Mouse (Mus musculus): Measurements from ENCODE around the gene Smg1. TPM values are rescaled to one million over a fixed set of nuclear protein-coding genes. Genes with fewer than 3 reads are reported as not detected.

Smg1 gene
- polyA plus RNA-seq, 1 experiment from 2014 or later, result 17.4 TPM

GRCm38 (mm10) chr7:118113541-118114297 is 129.8 kb downstream of the Smg1 start:
- H3K9ac ChIP-seq (ENCODE audit: low read length), result no peak overlapping the region
- H3K36me3 ChIP-seq (ENCODE audit: control insufficient read depth, insufficient read depth, low read length), result peaks cover 16% of the 10 kb centered on the region; the same call in 1 of the 2 replicates
- peaks cover 11% of the 10 kb centered on the region for H3K4me1 ChIP-seq (ENCODE audit: control insufficient read depth, insufficient read depth, low read length)
- no peaks in the 10 kb centered on the region for H3K9me3 ChIP-seq (ENCODE audit: control insufficient read depth, low read length)
- DNase-seq (ENCODE audit: low spot score, missing footprints) (peak; percentile 81), ATAC-seq (ENCODE audit: low FRiP score) (no peak)
- H3K27me3 ChIP-seq (ENCODE audit: control insufficient read depth, insufficient read depth, low read length), result no peaks in the 10 kb centered on the region
- peak overlapping the region; percentile 62 for H3K4me2 ChIP-seq
- H3K27ac ChIP-seq (ENCODE audit: low read depth, low read length), result no peak overlapping the region
- peak overlapping the region; percentile 87 for H3K4me3 ChIP-seq (ENCODE audit: low read depth, low read length)
- 72% methylated on average over 5 of the region's 5 CpGs for WGBS

GRCm38 (mm10) chr7:118111128-118111527 is 132.3 kb downstream of the Smg1 start:
- no peak overlapping the region for H3K9ac ChIP-seq (ENCODE audit: low read length)
- 88% methylated on average over 3 of the region's 3 CpGs for WGBS
- H3K4me2 ChIP-seq, result no peak overlapping the region
- ATAC-seq (ENCODE audit: low FRiP score) (no peak), DNase-seq (ENCODE audit: low spot score, missing footprints) (peak; percentile 78)
- H3K27ac ChIP-seq (ENCODE audit: low read depth, low read length), result no peak overlapping the region
- peaks cover 11% of the 10 kb centered on the region for H3K4me1 ChIP-seq (ENCODE audit: control insufficient read depth, insufficient read depth, low read length)
- H3K9me3 ChIP-seq (ENCODE audit: control insufficient read depth, low read length), result no peaks in the 10 kb centered on the region
- H3K4me3 ChIP-seq (ENCODE audit: low read depth, low read length), result no peak overlapping the region
- H3K27me3 ChIP-seq (ENCODE audit: control insufficient read depth, insufficient read depth, low read length), result no peaks in the 10 kb centered on the region
- peaks cover 29% of the 10 kb centered on the region; the same call in 1 of the 2 replicates for H3K36me3 ChIP-seq (ENCODE audit: control insufficient read depth, insufficient read depth, low read length)

GRCm38 (mm10) chr7:118107671-118108070 is 135.8 kb downstream of the Smg1 start:
- WGBS, result 53% methylated on average over 1 of the region's 1 CpGs
- DNase-seq (ENCODE audit: low spot score, missing footprints), result peak; percentile 59
- Histone ChIP-seq H3K9me3 (ENCODE audit: control insufficient read depth, low read length) (no peaks in the 10 kb centered on the region), H3K4me1 (ENCODE audit: control insufficient read depth, insufficient read depth, low read length) (no peaks in the 10 kb centered on the region), H3K9ac (ENCODE audit: low read length) (no peak overlapping the region), H3K4me3 (ENCODE audit: low read depth, low read length) (no peak overlapping the region), H3K27ac (ENCODE audit: low read depth, low read length) (no peak overlapping the region), H3K36me3 (ENCODE audit: control insufficient read depth, insufficient read depth, low read length) (peaks cover 26% of the 10 kb centered on the region; the same call in 1 of the 2 replicates), H3K27me3 (ENCODE audit: control insufficient read depth, insufficient read depth, low read length) (no peaks in the 10 kb centered on the region), H3K4me2 (no peak overlapping the region)
- no peak for ATAC-seq (ENCODE audit: low FRiP score)

GRCm38 (mm10) chr7:118104458-118105052 is 138.9 kb downstream of the Smg1 start:
- H3K4me3 ChIP-seq (ENCODE audit: low read depth, low read length), result no peak overlapping the region
- no peak overlapping the region for H3K27ac ChIP-seq (ENCODE audit: low read depth, low read length)
- ATAC-seq (ENCODE audit: low FRiP score) (no peak), DNase-seq (ENCODE audit: low spot score, missing footprints) (no peak)
- no peak overlapping the region for H3K4me2 ChIP-seq
- no peaks in the 10 kb centered on the region for H3K9me3 ChIP-seq (ENCODE audit: control insufficient read depth, low read length)
- 83% methylated on average over 5 of the region's 5 CpGs for WGBS
- H3K36me3 ChIP-seq (ENCODE audit: control insufficient read depth, insufficient read depth, low read length), result peaks cover 19% of the 10 kb centered on the region; the same call in 1 of the 2 replicates
- no peaks in the 10 kb centered on the region for H3K4me1 ChIP-seq (ENCODE audit: control insufficient read depth, insufficient read depth, low read length)
- no peaks in the 10 kb centered on the region for H3K27me3 ChIP-seq (ENCODE audit: control insufficient read depth, insufficient read depth, low read length)
- no peak overlapping the region for H3K9ac ChIP-seq (ENCODE audit: low read length)

- H3K4me1 ChIP-seq (ENCODE audit: control insufficient read depth, insufficient read depth, low read length), result no peaks in the 10 kb centered on the region
- peak; percentile 39 for ATAC-seq (ENCODE audit: low FRiP score)
- no peak overlapping the region for H3K27ac ChIP-seq (ENCODE audit: low read depth, low read length)
- H3K36me3 ChIP-seq (ENCODE audit: control insufficient read depth, insufficient read depth, low read length), result peaks cover 13% of the 10 kb centered on the region; the same call in 1 of the 2 replicates
- H3K9me3 ChIP-seq (ENCODE audit: control insufficient read depth, low read length), result no peaks in the 10 kb centered on the region
- H3K9ac ChIP-seq (ENCODE audit: low read length), result no peak overlapping the region
- DNase-seq (ENCODE audit: low spot score, missing footprints), result peak; percentile 85
- H3K4me2 ChIP-seq, result no peak overlapping the region
- no peak overlapping the region for H3K4me3 ChIP-seq (ENCODE audit: low read depth, low read length)
- no peaks in the 10 kb centered on the region for H3K27me3 ChIP-seq (ENCODE audit: control insufficient read depth, insufficient read depth, low read length)
- WGBS, result 49% methylated on average over 5 of the region's 5 CpGs
Observed at GRCm38 (mm10) chr7:118103462-118104379, 139.7 kb downstream of the Smg1 start.

GRCm38 (mm10) chr7:118102678-118103461 is 140.6 kb downstream of the Smg1 start:
- H3K36me3 ChIP-seq (ENCODE audit: control insufficient read depth, insufficient read depth, low read length), result peaks cover 5% of the 10 kb centered on the region; the same call in 1 of the 2 replicates
- no peak overlapping the region for H3K9ac ChIP-seq (ENCODE audit: low read length)
- no peaks in the 10 kb centered on the region for H3K9me3 ChIP-seq (ENCODE audit: control insufficient read depth, low read length)
- peak; percentile 60 for ATAC-seq (ENCODE audit: low FRiP score)
- no peak overlapping the region for H3K4me3 ChIP-seq (ENCODE audit: low read depth, low read length)
- H3K4me2 ChIP-seq, result no peak overlapping the region
- H3K4me1 ChIP-seq (ENCODE audit: control insufficient read depth, insufficient read depth, low read length), result no peaks in the 10 kb centered on the region
- no peak overlapping the region for H3K27ac ChIP-seq (ENCODE audit: low read depth, low read length)
- DNase-seq (ENCODE audit: low spot score, missing footprints), result peak; percentile 82
- WGBS, result 45% methylated on average over 4 of the region's 4 CpGs
- no peaks in the 10 kb centered on the region for H3K27me3 ChIP-seq (ENCODE audit: control insufficient read depth, insufficient read depth, low read length)

GRCm38 (mm10) chr7:118102231-118102630 is 141.2 kb downstream of the Smg1 start:
- no peak for ATAC-seq (ENCODE audit: low FRiP score)

GRCm38 (mm10) chr7:118097615-118098014 is 145.9 kb downstream of the Smg1 start:
- no peak overlapping the region for H3K9ac ChIP-seq (ENCODE audit: low read length)
- H3K9me3 ChIP-seq (ENCODE audit: control insufficient read depth, low read length), result no peaks in the 10 kb centered on the region
- no peak overlapping the region for H3K4me2 ChIP-seq
- ATAC-seq (ENCODE audit: low FRiP score), result no peak
- H3K36me3 ChIP-seq (ENCODE audit: control insufficient read depth, insufficient read depth, low read length), result no peaks in the 10 kb centered on the region
- DNase-seq (ENCODE audit: low spot score, missing footprints), result no peak
- H3K4me3 ChIP-seq (ENCODE audit: low read depth, low read length), result no peak overlapping the region
- 73% methylated on average over 7 of the region's 7 CpGs for WGBS
- no peaks in the 10 kb centered on the region for H3K4me1 ChIP-seq (ENCODE audit: control insufficient read depth, insufficient read depth, low read length)
- no peak overlapping the region for H3K27ac ChIP-seq (ENCODE audit: low read depth, low read length)
- H3K27me3 ChIP-seq (ENCODE audit: control insufficient read depth, insufficient read depth, low read length), result no peaks in the 10 kb centered on the region

More at GRCm38 (mm10) chr7:118102231-118102630, 141.2 kb downstream of the Smg1 start:
- Histone ChIP-seq H3K9me3 (ENCODE audit: control insufficient read depth, low read length) (no peaks in the 10 kb centered on the region), H3K9ac (ENCODE audit: low read length) (no peak overlapping the region), H3K4me1 (ENCODE audit: control insufficient read depth, insufficient read depth, low read length) (no peaks in the 10 kb centered on the region), H3K4me2 (no peak overlapping the region), H3K36me3 (ENCODE audit: control insufficient read depth, insufficient read depth, low read length) (no peaks in the 10 kb centered on the region; the same call in 1 of the 2 replicates), H3K27me3 (ENCODE audit: control insufficient read depth, insufficient read depth, low read length) (no peaks in the 10 kb centered on the region), H3K27ac (ENCODE audit: low read depth, low read length) (no peak overlapping the region), H3K4me3 (ENCODE audit: low read depth, low read length) (no peak overlapping the region)
- peak; percentile 93 for DNase-seq (ENCODE audit: low spot score, missing footprints)
- 49% methylated on average over 4 of the region's 4 CpGs for WGBS
